Mouse (Mus musculus) heart, adult 9 months (tissue): Measurements from ENCODE around the gene Kbtbd6.
A peak's percentile ranks its signal among the peaks of the same experiment; 100 is the strongest.
"Not testable (repeated sequence)": the region's sequence is repeated elsewhere in the genome, so short reads cannot be mapped to it uniquely, and the experiment has no call there.

ENCODE experiments used
- DNase-seq, 2 experiments: peaks; one replicate each; pipeline ENCODE4 v3.0.0; 2022; ENCODE audit warnings: low spot score in 2 of 2

The Kbtbd6 gene

GRCm38 (mm10) chr14:79451681-79452590, at the start of gene Kbtbd6:
Gene Kbtbd6, plus strand, starts transcription at chr14:79451835.
- DNase-seq, result peak; percentile 72 to 83

GRCm38 (mm10) chr14:79407641-79408040, 44.0 kb upstream of the Kbtbd6 start:
- DNase-seq, result no peak

DNA sequence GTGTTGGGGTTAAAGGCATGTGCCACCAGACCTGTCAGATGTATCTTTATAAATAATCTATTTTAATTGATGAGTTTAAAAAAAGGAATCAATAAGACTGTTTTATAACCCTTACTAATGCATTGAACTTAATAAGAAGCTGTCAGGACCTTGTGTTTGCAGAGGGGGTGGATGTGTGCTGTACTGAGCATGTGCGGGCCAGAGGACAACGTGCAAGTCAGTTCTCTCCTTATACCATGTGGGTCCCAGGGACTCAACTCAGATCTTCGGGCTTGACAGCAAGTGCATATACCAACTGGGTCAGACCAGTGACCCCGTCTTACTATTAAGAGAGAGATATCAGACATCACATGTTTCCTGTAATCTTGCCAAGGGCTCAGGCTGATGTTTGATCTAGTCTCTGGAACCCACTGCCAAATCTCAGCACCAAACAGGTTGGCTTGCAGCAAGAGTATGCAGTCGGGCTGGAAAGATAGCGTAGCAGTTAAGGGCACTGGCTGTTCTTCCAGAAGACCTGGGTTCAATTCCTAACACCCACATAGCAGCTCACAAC, 42.3 kb upstream of the Kbtbd6 start:
- DNase-seq, result no peak

GRCm38 (mm10) chr14:79410662-79411061, 41.0 kb upstream of the Kbtbd6 start:
- no peak for DNase-seq

- no peak for DNase-seq
Observed at GRCm38 (mm10) chr14:79413121-79413520, 38.5 kb upstream of the Kbtbd6 start.

DNA sequence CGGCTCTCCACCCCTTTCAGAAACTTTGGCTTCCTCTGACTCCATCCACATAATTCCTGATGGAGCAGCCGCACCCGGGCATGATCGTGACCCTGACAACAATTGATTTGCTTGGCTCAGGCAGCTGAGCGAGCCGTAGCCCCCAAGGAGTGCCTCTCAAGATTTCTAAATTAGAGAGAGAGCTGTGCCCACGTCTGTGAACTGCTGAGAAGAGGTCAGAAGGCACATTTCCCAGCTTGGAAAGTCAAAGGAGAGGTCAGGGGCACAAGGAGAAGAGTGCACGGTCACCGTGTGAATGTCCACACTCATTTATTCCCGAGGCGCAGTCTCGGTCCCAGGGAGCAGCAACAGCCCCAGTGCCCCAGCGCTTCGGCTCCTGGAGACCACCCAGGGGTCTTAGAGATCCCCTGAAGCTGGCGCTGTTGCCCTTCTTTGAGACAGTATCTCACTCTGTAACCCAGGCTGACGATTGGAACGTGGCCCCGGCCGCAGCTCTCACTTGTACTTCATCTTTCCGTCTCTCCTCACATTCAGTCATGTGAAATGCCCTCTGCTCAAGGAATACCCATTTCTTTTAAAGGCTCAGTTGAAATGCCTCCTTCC, 31.5 kb upstream of the Kbtbd6 start:
- DNase-seq, result no peak

GRCm38 (mm10) chr14:79425979-79426729, 25.5 kb upstream of the Kbtbd6 start, which contains the start of gene Kbtbd7:
Gene Kbtbd7, plus strand, starts transcription at chr14:79426511.
- DNase-seq, result peak; percentile 97 to 98

GRCm38 (mm10) chr14:79426730-79427365, 24.8 kb upstream of the Kbtbd6 start:
- peak in 1 of 2 experiments; percentile 15 for DNase-seq

- no peak for DNase-seq
Observed at GRCm38 (mm10) chr14:79434068-79434467, 17.6 kb upstream of the Kbtbd6 start.

DNA sequence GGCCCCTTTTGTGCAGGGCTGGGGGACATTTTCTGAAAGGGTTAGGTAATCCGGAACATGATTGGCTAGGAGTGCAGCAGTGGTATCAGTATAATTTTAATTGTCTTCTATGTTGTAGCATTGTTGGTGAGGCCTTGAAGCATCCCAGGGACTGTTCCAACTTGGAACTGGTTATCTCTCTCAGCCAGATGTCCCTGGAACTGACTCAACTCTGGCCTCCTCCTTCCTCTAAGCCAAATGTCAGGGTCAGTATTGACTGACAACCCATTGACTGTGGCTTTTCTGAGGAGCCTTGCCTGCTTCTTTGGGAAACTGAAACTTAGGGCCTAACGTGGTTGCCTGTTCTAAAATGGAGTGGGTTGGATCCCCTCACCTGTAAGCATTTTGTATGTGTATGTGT, 11.0 kb upstream of the Kbtbd6 start:
- DNase-seq, result no peak

- DNase-seq, result no peak
Observed at GRCm38 (mm10) chr14:79441441-79441840, 10.2 kb upstream of the Kbtbd6 start.

DNA sequence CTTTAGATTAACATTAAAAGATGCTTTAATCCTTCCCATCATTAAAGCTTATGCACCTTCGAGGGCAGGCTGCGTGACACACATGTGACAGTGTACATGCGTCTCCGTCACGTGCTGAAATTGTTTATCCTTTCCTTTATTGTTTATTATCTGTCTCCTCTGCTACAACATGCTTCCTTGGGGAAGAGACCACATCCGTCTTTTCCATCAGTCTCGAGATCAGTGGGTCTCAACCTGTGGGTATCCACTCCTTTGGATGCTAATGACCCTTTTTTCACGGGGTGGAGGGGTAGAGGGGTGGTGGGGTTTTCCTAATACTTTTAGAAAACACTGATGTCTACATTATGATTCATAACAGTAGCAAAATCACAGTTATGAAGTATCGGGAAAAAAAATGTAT, 7.0 kb upstream of the Kbtbd6 start:
- no peak for DNase-seq

DNA sequence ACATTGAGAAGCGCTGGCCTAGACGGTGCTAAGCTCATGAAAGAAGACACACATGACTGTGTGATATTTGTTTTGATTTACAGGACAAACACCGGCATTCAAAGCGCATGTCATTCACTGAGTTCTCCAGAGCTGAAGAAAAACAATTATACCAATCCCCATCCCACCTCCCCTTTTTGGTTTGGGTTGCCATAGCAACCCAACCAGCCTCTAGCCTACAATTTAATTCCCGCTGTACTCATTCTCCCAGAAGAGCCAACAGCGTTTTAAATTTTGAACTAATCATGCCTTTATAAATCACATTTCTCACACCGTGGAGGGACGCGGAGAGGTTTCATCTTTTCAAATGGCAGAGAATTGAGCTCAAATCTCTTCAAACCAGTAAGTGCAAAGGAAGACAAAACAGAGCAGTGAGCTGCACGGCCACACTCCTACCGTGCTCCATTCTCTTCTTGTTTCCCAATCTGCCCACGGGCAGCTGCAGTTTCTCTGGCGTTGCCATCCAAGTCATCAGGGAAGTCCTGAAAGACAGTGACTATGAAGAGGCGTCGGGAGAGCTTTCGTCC, 6.5 kb upstream of the Kbtbd6 start:
- DNase-seq, result no peak

DNA sequence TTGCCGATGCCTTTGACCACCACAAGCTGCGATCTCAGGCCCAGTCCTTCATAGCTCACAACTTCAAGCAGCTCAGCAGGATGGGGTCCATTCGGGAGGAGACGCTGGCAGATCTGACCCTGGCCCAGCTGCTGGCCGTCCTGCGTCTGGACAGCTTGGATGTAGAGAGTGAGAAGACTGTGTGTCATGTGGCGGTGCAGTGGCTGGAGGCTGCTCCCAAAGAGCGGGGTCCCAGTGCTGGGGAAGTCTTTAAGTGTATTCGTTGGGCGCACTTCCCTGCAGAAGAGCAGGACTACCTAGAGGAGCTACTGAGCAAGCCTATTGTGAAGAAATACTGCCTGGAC, 928 bp downstream of the Kbtbd6 start:
- DNase-seq, result not testable (repeated sequence)

GRCm38 (mm10) chr14:79460401-79460800, 8.8 kb downstream of the Kbtbd6 start:
- no peak for DNase-seq

GRCm38 (mm10) chr14:79460988-79461387, 9.4 kb downstream of the Kbtbd6 start:
- DNase-seq, result no peak

DNA sequence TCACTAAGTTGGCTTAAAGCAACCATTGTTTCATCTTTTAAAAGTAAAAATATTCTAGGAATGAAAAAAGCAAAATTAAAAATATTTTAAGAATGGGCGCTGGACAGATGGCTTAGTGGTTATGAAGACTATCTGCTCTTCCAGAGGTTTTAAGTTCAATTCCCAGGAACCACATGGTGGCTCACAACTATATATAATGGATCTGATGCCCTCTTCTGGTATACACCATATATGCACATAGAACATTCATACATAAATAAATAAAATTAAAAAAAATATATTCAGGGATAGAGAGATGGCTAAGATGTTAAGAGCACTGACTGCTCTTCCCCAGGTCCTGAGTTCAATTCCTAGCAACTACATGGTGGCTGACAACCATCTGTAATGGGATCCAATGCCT, 14.0 kb downstream of the Kbtbd6 start:
- DNase-seq, result no peak

DNA sequence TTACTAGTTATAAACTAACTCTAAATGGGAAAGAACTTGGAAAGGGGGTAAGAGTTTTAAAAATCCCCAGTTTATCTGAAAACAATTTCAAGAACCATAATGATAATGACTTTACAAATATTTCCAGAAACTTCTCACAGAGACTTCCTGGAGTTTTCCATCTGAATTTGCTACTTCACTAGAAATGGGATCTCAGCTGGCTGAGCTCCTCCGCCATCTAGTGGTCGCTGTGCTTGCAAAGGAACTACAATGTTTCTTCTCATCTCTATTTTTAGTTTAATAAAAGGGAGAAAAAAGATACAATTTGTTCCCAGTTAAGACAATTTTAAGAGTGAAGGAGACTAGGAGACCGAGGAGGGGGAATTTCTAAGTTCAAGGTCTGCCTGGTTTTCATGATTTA, 16.0 kb downstream of the Kbtbd6 start:
- DNase-seq, result peak in 1 of 2 experiments; percentile 32

DNA sequence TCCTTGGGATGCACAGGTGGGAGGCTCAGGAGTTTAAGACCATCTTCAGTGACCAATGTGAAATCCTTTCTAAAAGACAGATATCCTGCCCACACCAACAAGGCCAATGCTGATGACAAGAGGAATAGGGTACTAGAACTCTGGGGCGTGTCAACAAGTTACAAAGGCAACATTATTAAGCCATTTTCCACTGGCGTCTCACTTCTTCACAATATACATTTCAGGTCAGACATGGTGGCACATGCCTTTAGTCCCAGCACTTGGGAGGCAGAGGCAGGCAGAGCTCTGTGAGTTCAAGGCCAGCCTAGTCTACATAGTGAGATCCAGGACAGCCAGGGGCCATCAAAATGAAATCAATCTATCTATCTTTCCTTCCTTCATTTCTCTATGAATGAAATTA, 21.7 kb downstream of the Kbtbd6 start:
- DNase-seq, result no peak

- peak; percentile 96 to 98 for DNase-seq
Observed at GRCm38 (mm10) chr14:79480624-79481338, 29.1 kb downstream of the Kbtbd6 start, which contains the start of gene Elf1. Gene Elf1, plus strand, starts transcription at chr14:79481194.
